Mouse (Mus musculus) neutrophil, adult 83 days (primary cell): ENCODE data around the gene Cylc1. TPM values are rescaled to one million over a fixed set of nuclear protein-coding genes. Genes with fewer than 3 reads are reported as not detected.

ENCODE experiments used
- total RNA-seq, 2 experiments: library from RNA; stranded (reverse); gene quantifications; one replicate each; pipeline ENCODE4 v1.2.4; 2023

The Cylc1 gene
- not detected for total RNA-seq

DNA sequence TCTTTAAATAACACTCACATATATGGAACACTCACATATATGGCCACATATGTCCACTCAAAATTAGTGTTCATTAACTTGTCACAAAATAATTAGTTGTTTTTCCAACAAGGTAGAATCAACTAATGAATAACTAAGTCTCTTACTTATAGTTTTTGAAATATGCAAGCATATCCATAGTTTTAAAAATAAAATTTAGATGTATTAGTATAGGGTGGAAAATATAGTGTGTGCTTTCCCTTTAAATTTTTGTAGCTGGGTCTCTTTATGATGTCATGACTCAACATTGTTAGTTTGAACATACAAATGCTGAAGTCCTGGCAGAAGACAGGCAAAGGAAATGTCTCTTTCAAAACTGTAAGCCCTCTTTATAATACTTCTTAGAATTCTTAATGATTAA is at the start of gene Cylc1:
Cylc1 (plus strand) TSS at position 301 of the 400 bp plus-strand sequence.

DNA sequence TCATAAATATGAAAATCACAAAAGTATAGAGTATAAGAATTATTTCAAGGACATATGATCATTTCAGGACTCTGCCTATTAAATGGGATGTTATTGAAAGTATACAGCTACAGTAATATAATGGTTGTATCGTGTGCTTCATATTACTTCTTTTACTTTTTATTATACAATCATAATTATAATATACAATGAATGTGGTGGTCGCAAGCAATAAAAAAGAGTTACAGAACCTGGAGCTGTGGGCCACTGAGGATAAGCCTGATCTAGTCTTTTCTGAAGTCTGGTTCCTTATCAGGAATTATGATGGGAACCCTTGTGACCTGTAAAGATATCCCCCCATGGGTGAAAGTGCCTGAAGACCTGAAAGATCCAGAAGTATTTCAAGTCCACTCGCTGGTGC is 57.8 kb downstream of the Cylc1 start, which contains the start of gene Gm10112:
Gm10112 (plus strand) TSS at position 301 of the 400 bp plus-strand sequence.

Other genes starting within 250 kb of the Cylc1 start
- gene Gm10112, start 57.9 kb downstream of the Cylc1 start, total RNA-seq: not detected